Mouse (Mus musculus): ENCODE results near the gene Cyth3.

DNA sequence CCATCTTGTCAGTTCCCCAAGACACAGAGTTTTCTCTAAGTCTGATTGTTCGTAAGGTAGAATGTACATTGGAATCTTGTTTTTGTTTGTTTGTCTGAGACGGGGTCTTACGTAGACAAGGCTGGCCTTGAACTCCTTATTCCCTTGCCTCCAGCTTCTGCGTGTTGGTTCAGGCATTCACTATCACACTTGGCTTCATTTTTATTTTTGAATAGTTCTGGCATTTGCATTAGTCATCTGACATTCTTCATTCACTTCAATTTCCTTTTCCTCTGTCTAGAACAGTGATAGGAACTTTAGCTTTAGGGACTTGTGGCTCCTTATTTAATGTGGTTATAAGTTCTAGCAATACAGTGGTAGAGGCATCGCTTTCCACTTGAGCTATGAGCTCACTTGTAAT, 31.2 kb downstream of the Cyth3 start:
- TF ChIP-seq POLR2A (IDR thresholded peaks at IDR 0.05; ENCODE audit: borderline replicate concordance, extremely low read depth, low read depth, low read length) (no peak), CTCF (IDR thresholded peaks at IDR 0.05; ENCODE audit: insufficient read depth, low read length) (no peak)
